Mouse (Mus musculus) limb, embryonic 12.5 days (tissue): ENCODE data around the gene 4930572O03Rik. TPM values are rescaled to one million over a fixed set of nuclear protein-coding genes. Genes with fewer than 3 reads are reported as not detected.
A peak's percentile ranks its signal among the peaks of the same experiment; 100 is the strongest.
"Not testable (repeated sequence)": the region's sequence is repeated elsewhere in the genome, so short reads cannot be mapped to it uniquely, and the experiment has no call there.

Experiments used
- ATAC-seq: fragments of 200-750 bp; cut with Nextera tagmentation; 2 replicates; pipeline ENCODE4 v1.8.0; 2017; ENCODE audit warnings: low read depth, moderate TSS enrichment; ENCODE audit not compliant: insufficient number of reproducible peaks, insufficient read depth, low FRiP score, low TSS enrichment
- H3K27ac ChIP-seq: fragments of 300-500 bp; sonication (generic); 2 replicates; pipeline ENCODE4 v1.5.1; 2016; ENCODE audit warnings: mild to moderate bottlenecking, moderate library complexity
- H3K27me3 ChIP-seq: fragments of 300-500 bp; sonication (generic); 2 replicates; pipeline ENCODE4 v1.6.1; 2016; ENCODE audit warnings: mild to moderate bottlenecking, moderate library complexity
- H3K36me3 ChIP-seq: fragments of 300-500 bp; sonication (generic); 2 replicates; pipeline ENCODE4 v1.6.1; 2016; ENCODE audit warnings: mild to moderate bottlenecking, moderate library complexity
- H3K4me1 ChIP-seq: fragments of 300-500 bp; sonication (generic); replicated peaks from 2 replicates; pipeline ENCODE4 v1.6.1; 2016
- H3K4me2 ChIP-seq: fragments of 300-500 bp; sonication (generic); 2 replicates; pipeline ENCODE4 v1.6.1; 2016; ENCODE audit warnings: mild to moderate bottlenecking, moderate library complexity
- H3K4me3 ChIP-seq: fragments of 300-500 bp; sonication (generic); replicated peaks from 2 replicates; pipeline ENCODE4 v1.5.1; 2016; ENCODE audit warnings: mild to moderate bottlenecking
- H3K9ac ChIP-seq: fragments of 300-500 bp; sonication (generic); replicated peaks from 2 replicates; pipeline ENCODE4 v1.6.1; 2016; ENCODE audit warnings: mild to moderate bottlenecking, moderate library complexity
- H3K9me3 ChIP-seq: fragments of 300-500 bp; sonication (generic); 2 replicates; pipeline ENCODE4 v1.6.1; 2016; ENCODE audit warnings: mild to moderate bottlenecking, moderate library complexity
- WGBS: fragments of 180-500 bp; shearing (Covaris S2); methylation state at CpG from one replicate; pipeline ENCODE4 v1.1.7; 2016; 5-methylcytosine and 5-hydroxymethylcytosine counted together
- polyA plus RNA-seq: library from polyadenylated mRNA; unstranded; fragments of >200 nt; fragmentation: Nextera tagmentation; extraction: Ambion mirVana; gene quantifications from 2 replicates; pipeline ENCODE4 v1.2.1, GENCODE M21; 2016

4930572O03Rik gene
- not detected in 2 replicates for polyA plus RNA-seq

- H3K27me3 ChIP-seq, result not testable (repeated sequence)
- WGBS, result 77% methylated on average over 1 of the region's 1 CpGs
These were observed at the start of gene 4930572O03Rik for GRCm38 (mm10) chr5:15656959-15657358. TSS of gene 4930572O03Rik (minus strand) at chr5:15657059.

GRCm38 (mm10) chr5:15702891-15703290 is 46.0 kb upstream of the 4930572O03Rik start:
- H3K27ac ChIP-seq, H3K9me3 ChIP-seq, ATAC-seq, H3K4me2 ChIP-seq, H3K27me3 ChIP-seq, H3K4me3 ChIP-seq, H3K9ac ChIP-seq, H3K4me1 ChIP-seq, H3K36me3 ChIP-seq: not testable (repeated sequence)
- 24% methylated on average over 5 of the region's 5 CpGs for WGBS

More at GRCm38 (mm10) chr5:15656959-15657358, at the start of gene 4930572O03Rik:
- H3K4me1 ChIP-seq, H3K4me2 ChIP-seq, ATAC-seq, H3K36me3 ChIP-seq, H3K4me3 ChIP-seq, H3K27ac ChIP-seq, H3K9ac ChIP-seq: not testable (repeated sequence)
- peaks cover 10% of the 10 kb centered on the region; the same call in 1 of the 2 replicates for H3K9me3 ChIP-seq

GRCm38 (mm10) chr5:15697719-15698118 is 40.9 kb upstream of the 4930572O03Rik start:
- H3K4me2 ChIP-seq, H3K36me3 ChIP-seq, ATAC-seq, H3K9ac ChIP-seq, H3K4me3 ChIP-seq, H3K27me3 ChIP-seq, H3K27ac ChIP-seq, H3K4me1 ChIP-seq: not testable (repeated sequence)
- peaks cover 11% of the 10 kb centered on the region for H3K9me3 ChIP-seq
- 38% methylated on average over 2 of the region's 2 CpGs for WGBS

GRCm38 (mm10) chr5:15691849-15692248 is 35.0 kb upstream of the 4930572O03Rik start:
- not testable (repeated sequence) for H3K9ac ChIP-seq, H3K36me3 ChIP-seq, H3K27me3 ChIP-seq, H3K4me1 ChIP-seq, H3K4me3 ChIP-seq, H3K4me2 ChIP-seq, H3K27ac ChIP-seq
- WGBS, result 86% methylated on average over 4 of the region's 4 CpGs
- 0 out of 2 replicates have a peak, but pooled peaks have one; percentile 39 for ATAC-seq
- H3K9me3 ChIP-seq, result peaks cover 31% of the 10 kb centered on the region

GRCm38 (mm10) chr5:15690822-15691221 is 34.0 kb upstream of the 4930572O03Rik start:
- 0 out of 2 replicates have a peak, but pooled peaks have one; percentile 27 for ATAC-seq
- 72% methylated on average over 4 of the region's 4 CpGs for WGBS
- not testable (repeated sequence) for H3K9ac ChIP-seq

GRCm38 (mm10) chr5:15689659-15690213 is 32.9 kb upstream of the 4930572O03Rik start:
- not testable (repeated sequence) for H3K4me3 ChIP-seq, H3K27me3 ChIP-seq, H3K9ac ChIP-seq, H3K4me1 ChIP-seq, H3K4me2 ChIP-seq, H3K36me3 ChIP-seq, H3K27ac ChIP-seq
- ATAC-seq, result peak; percentile 89
- peaks cover 37% of the 10 kb centered on the region for H3K9me3 ChIP-seq
- WGBS, result 70% methylated on average over 6 of the region's 6 CpGs

More at GRCm38 (mm10) chr5:15690822-15691221, 34.0 kb upstream of the 4930572O03Rik start:
- not testable (repeated sequence) for H3K36me3 ChIP-seq, H3K27me3 ChIP-seq, H3K4me1 ChIP-seq, H3K4me2 ChIP-seq, H3K27ac ChIP-seq, H3K4me3 ChIP-seq
- peaks cover 38% of the 10 kb centered on the region for H3K9me3 ChIP-seq

- H3K36me3 ChIP-seq, H3K4me2 ChIP-seq, H3K9ac ChIP-seq, H3K27ac ChIP-seq, H3K4me1 ChIP-seq, H3K27me3 ChIP-seq, H3K4me3 ChIP-seq: not testable (repeated sequence)
- peak; percentile 82 for ATAC-seq
- WGBS, result 67% methylated on average over 4 of the region's 4 CpGs
- H3K9me3 ChIP-seq, result peaks cover 37% of the 10 kb centered on the region
These were observed 32.2 kb upstream of the 4930572O03Rik start for GRCm38 (mm10) chr5:15688874-15689658.

- ATAC-seq, result peak; percentile 68; the same call in 1 of the 2 replicates
- not testable (repeated sequence) for H3K4me2 ChIP-seq, H3K4me3 ChIP-seq, H3K4me1 ChIP-seq, H3K27me3 ChIP-seq, H3K36me3 ChIP-seq, H3K27ac ChIP-seq, H3K9ac ChIP-seq
- 77% methylated on average over 8 of the region's 10 CpGs for WGBS
- peaks cover 21% of the 10 kb centered on the region for H3K9me3 ChIP-seq
These were observed 24.6 kb upstream of the 4930572O03Rik start for GRCm38 (mm10) chr5:15681301-15682035.

- not testable (repeated sequence) for H3K4me3 ChIP-seq
- 68% methylated on average over 13 of the region's 13 CpGs for WGBS
These were observed 23.4 kb upstream of the 4930572O03Rik start for GRCm38 (mm10) chr5:15679980-15680949.

GRCm38 (mm10) chr5:15678907-15679306 is 22.0 kb upstream of the 4930572O03Rik start:
- ATAC-seq, result not testable (repeated sequence)
- H3K9me3 ChIP-seq, result peaks cover 20% of the 10 kb centered on the region
- WGBS, result 71% methylated on average over 2 of the region's 2 CpGs

More at GRCm38 (mm10) chr5:15679980-15680949, 23.4 kb upstream of the 4930572O03Rik start:
- peaks cover 17% of the 10 kb centered on the region for H3K9me3 ChIP-seq
- not testable (repeated sequence) for H3K27ac ChIP-seq, H3K36me3 ChIP-seq, H3K4me1 ChIP-seq, H3K4me2 ChIP-seq, H3K27me3 ChIP-seq, H3K9ac ChIP-seq
- peak; percentile 78 for ATAC-seq

More at GRCm38 (mm10) chr5:15678907-15679306, 22.0 kb upstream of the 4930572O03Rik start:
- H3K4me1 ChIP-seq, H3K27ac ChIP-seq, H3K4me3 ChIP-seq, H3K36me3 ChIP-seq, H3K4me2 ChIP-seq, H3K9ac ChIP-seq, H3K27me3 ChIP-seq: not testable (repeated sequence)
